Mouse (Mus musculus) neutrophil, adult 5-6 weeks (primary cell): Measurements from ENCODE around the gene Gm45711. TPM values are rescaled to one million over a fixed set of nuclear protein-coding genes. Genes with fewer than 3 reads are reported as not detected.

ENCODE experiments used
- ATAC-seq: fragments of 151-379, 151-347 bp; 2 replicates; pipeline ENCODE4 v1.8.0; 2017; ENCODE audit warnings: mild to moderate bottlenecking, moderate TSS enrichment; ENCODE audit not compliant: insufficient number of reproducible peaks, poor library complexity, low FRiP score, severe bottlenecking; ENCODE audit errors: extremely low read depth
- total RNA-seq: library from RNA; stranded (forward); fragments of 200-1000 nt; gene quantifications from 2 replicates; pipeline ENCODE4 v1.2.3, GENCODE M21; 2017

Gm45711 gene
- total RNA-seq, 1 experiment from 2014 or later = not detected

- ATAC-seq = no peak
Measured at GRCm38 (mm10) chr8:104249442-104249996, 60.4 kb downstream of the Gm45711 start.

- ATAC-seq = peak; percentile 72
Measured at GRCm38 (mm10) chr8:104248276-104248675, 61.6 kb downstream of the Gm45711 start, which contains the start of gene Tk2. Tk2 (minus strand) TSS chr8:104248558.

- ATAC-seq = no peak
Measured at GRCm38 (mm10) chr8:104247908-104248275, 62.0 kb downstream of the Gm45711 start.

GRCm38 (mm10) chr8:104247054-104247907, 62.6 kb downstream of the Gm45711 start:
- ATAC-seq = peak; percentile 76

GRCm38 (mm10) chr8:104246621-104247020, 63.3 kb downstream of the Gm45711 start:
- ATAC-seq = no peak

DNA sequence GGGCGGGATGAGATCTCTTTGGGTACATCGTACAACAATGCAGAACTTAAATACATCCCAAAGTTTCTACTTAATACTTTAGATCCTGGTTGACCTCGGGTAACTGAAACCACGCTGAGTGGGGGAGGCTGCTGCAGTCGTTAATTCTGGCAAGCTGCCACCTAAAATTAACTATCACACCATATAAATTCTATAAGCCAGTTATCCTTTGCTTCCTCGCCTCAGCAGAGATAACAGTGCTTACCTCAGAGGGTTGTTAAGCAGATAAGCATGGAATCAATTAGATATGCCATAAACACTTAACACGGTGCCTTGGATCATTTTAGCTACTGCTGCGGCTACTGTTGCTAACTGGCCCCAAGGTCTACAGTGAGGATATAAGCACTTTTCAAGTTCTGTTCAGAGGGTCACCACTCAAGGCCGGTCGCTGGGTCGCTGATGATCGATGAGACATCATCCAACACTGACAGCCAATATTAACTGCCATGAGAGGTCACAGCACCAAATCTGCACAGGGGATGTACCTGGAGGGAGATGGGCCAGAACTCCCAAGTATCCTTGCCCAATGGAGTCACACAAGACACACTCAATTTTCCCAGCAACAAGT, 67.7 kb downstream of the Gm45711 start:
- ATAC-seq = no peak

DNA sequence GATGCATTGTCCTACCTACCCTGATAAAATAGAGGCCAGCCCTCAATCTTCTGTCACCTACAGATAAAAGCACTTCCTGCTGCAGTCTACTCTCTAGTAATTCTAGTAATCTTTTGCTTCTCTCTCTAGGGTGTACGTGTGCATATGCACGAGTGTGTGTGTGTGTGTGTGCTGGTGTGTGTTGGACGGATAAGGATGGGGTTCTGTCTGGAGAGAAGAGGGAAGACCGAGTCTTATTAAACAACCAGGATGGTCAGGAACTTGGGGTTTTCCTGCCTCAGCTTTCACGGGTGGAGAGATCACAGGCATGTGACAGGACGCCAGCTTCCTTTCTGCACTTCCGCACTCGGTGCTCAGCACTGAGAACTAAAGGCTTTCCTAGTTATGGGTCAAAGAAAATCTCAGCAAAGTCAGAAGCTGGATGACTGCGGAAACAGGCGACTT, 70.4 kb downstream of the Gm45711 start:
- ATAC-seq = peak; percentile 51

- no peak for ATAC-seq
Measured at GRCm38 (mm10) chr8:104234573-104234972, 75.3 kb downstream of the Gm45711 start.

GRCm38 (mm10) chr8:104232919-104233318, 77.0 kb downstream of the Gm45711 start:
- ATAC-seq = peak; percentile 77

DNA sequence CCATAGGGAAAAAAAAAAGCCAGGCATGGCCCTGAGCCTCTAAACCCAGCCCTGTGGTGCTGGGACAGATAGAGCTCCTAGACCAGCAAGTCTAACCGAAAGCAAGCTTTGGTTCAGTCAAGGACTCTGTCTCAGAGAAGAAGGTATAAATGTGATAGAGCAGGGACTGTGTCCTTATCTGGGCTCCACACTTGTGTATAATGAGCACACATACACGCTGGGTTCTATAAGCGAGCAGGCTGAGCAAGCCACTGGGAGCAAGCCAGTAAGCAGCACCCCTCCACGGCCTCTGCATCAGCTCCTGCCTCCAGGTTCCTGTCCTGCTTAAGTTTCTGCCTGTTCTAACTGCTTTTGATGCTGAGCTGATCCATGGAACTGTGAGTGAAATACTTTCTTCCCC, 77.8 kb downstream of the Gm45711 start:
- ATAC-seq = no peak

Other genes starting within 250 kb of the Gm45711 start
- 1.5 TPM in 1 of 2 replicates, not detected in the other for gene Cdh5, start 208.5 kb downstream of the Gm45711 start, total RNA-seq
- 0.12 TPM in 2 replicates for gene Bean1, start 139.6 kb downstream of the Gm45711 start, total RNA-seq
- gene Tk2, start 61.5 kb downstream of the Gm45711 start, total RNA-seq = 83.1 and 93.4 TPM in 2 replicates
- 82.9 and 88.5 TPM in 2 replicates for gene Cklf, start 59.2 kb downstream of the Gm45711 start, total RNA-seq
- not detected in 2 replicates for gene Cmtm2a, start 16.9 kb downstream of the Gm45711 start, total RNA-seq
- gene Cmtm1, start 64 bp upstream of the Gm45711 start, total RNA-seq = not detected in 2 replicates
- not detected in 2 replicates for gene Gm11020, start 11.5 kb upstream of the Gm45711 start, total RNA-seq
- not detected in 2 replicates for gene Cmtm2b, start 12.1 kb upstream of the Gm45711 start, total RNA-seq
- gene Cmtm3, start 29.3 kb upstream of the Gm45711 start, total RNA-seq = 3.8 and 7.2 TPM in 2 replicates
- 0.49 and 0.81 TPM in 2 replicates for gene Cmtm4, start 85.7 kb upstream of the Gm45711 start, total RNA-seq
- gene Dync1li2, start 133.0 kb upstream of the Gm45711 start, total RNA-seq = 69.2 TPM in 2 replicates
- gene Terb1, start 199.8 kb upstream of the Gm45711 start, total RNA-seq = 0.81 and 1.2 TPM in 2 replicates
- gene Nae1, start 224.6 kb upstream of the Gm45711 start, total RNA-seq = 98.6 and 98.9 TPM in 2 replicates
- 2.2 and 2.4 TPM in 2 replicates for gene Car7, start 224.6 kb upstream of the Gm45711 start, total RNA-seq